Mouse (Mus musculus): ENCODE results near the gene Serinc1. TPM values are rescaled to one million over a fixed set of nuclear protein-coding genes. Genes with fewer than 3 reads are reported as not detected.
A peak's percentile ranks its signal among the peaks of the same experiment; 100 is the strongest.

Gene Serinc1
- total RNA-seq, 4 experiments from 2014 or later, result 182 to 214 (median 201) TPM

- peak; percentile 92 to 96 for DNase-seq (ENCODE audit: low spot score in 2 of 2)
These were observed 46.3 kb downstream of the Serinc1 start, which contains the start of gene Hsf2 for GRCm38 (mm10) chr10:57485908-57486541. TSS of gene Hsf2 (plus strand) at chr10:57486385.

GRCm38 (mm10) chr10:57484741-57485140 is 47.6 kb downstream of the Serinc1 start:
- DNase-seq (ENCODE audit: low spot score in 2 of 2), result no peak

- DNase-seq (ENCODE audit: low spot score in 2 of 2), result no peak
These were observed 50.6 kb downstream of the Serinc1 start for GRCm38 (mm10) chr10:57481717-57482116.

- no peak for DNase-seq (ENCODE audit: low spot score in 2 of 2)
These were observed 55.0 kb downstream of the Serinc1 start for GRCm38 (mm10) chr10:57477121-57477843.

Other genes with a start within 250 kb of the Serinc1 start
- gene Hsf2, start 46.1 kb downstream of the Serinc1 start, total RNA-seq (2022), result 10 to 100 TPM; 19.8 to 26.9 (median 22.5) TPM
- gene Pkib, start 99.5 kb upstream of the Serinc1 start, total RNA-seq (2022), result not detected

Data from gastrocnemius, adult 8-10 months (tissue).